Mouse (Mus musculus) bone marrow macrophage, adult 2 months (primary cell): Measurements from ENCODE around the gene Ccnd2.

Experiments
- CTCF ChIP-seq: IDR thresholded peaks from 2 replicates; pipeline ENCODE4 v1.5.1; 2012; ENCODE audit warnings: low read depth, mild to moderate bottlenecking, low read length, moderate library complexity
- POLR2A ChIP-seq: IDR thresholded peaks from 2 replicates; pipeline ENCODE4 v1.6.1; 2012; ENCODE audit warnings: mild to moderate bottlenecking, low read depth, low read length, borderline replicate concordance

- TF ChIP-seq CTCF (no peak), POLR2A (no peak)
Measured at GRCm38 (mm10) chr6:127104396-127105029, 47.5 kb downstream of the Ccnd2 start.
